Mouse (Mus musculus) lung, postnatal 36 days (tissue): ENCODE results near the gene Tas2r116.

Experiments used
- DNase-seq: peaks from one replicate; pipeline ENCODE4 v3.0.0; 2022; ENCODE audit warnings: mixed read lengths

Tas2r116 gene

DNA sequence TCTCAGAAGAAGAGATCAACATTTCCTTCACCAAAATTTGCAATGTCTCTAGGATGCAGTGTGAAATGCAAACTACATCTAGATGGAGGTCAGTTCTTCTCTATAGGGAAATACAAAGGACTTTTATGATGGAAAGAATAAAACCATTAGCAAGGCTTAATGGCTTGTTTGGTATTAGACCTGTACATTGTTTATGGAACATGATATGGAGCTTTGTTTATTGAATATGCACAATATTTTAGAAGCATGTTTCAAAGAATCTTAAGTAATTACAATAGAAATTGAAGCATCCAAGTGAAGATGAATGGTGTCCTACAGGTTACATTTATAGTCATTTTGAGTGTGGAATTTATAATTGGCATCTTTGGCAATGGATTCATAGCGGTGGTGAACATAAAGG, at the start of gene Tas2r116:
Gene Tas2r116 (plus strand): TSS at position 301 of the 400 bp plus-strand sequence.
- DNase-seq = no peak

DNA sequence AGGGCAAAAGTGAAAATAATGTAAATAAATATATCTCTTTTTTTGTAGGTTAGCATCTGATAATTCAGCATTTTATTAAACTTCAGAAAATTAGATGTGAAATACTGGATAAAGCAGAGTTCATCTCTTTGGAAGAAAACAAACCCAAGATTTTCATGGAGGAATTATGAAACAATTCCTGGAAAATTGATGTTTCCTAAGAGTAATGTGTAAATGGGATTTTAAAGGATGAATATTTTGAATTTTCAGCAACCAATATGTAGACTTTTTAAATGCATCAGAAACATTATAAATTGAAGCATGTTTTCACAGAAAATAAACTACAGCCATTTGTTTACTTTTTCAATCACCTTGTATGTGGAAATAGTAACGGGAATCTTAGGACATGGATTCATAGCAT, 8.4 kb upstream of the Tas2r116 start, which contains the start of gene Tas2r123:
Gene Tas2r123 (plus strand): TSS at position 301 of the 400 bp plus-strand sequence.
- no peak for DNase-seq

DNA sequence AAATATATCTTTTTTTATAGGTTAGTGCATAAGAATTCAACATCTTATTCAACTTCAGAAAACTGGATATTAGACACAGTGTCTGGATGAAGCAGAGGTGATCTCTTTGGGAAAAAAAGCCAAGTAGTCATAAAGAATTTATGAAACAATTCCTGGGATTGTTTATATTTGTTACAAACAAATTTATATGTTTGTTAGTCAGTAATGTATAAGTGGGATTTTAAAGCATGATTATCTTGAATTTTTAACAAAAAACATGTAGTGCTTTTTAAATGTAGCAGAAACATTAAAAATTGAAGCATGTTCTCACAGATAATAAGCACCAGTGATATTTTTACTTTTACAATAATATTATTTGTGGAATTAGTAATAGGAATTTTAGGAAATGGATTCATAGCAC, 12.5 kb downstream of the Tas2r116 start, which contains the start of gene Tas2r110:
Gene Tas2r110 (plus strand): TSS at position 301 of the 400 bp plus-strand sequence.
- no peak for DNase-seq

DNA sequence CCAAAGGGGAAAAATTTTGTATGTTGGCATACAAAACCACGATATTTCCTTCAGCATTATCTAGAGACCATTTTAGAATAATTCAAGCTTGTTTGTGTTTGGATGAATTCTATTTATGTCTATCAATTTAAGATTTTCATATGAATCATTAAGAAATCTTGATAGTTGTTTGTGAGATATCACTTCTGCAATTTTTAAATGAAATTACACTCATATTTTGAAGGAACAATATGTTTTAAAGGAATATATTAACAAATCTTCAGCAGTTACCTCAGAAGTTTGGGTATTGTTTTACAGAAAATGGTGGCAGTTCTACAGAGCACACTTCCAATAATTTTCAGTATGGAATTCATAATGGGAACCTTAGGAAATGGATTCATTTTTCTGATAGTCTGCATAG, 37.5 kb downstream of the Tas2r116 start, which contains the start of gene Tas2r113:
Gene Tas2r113 (plus strand): TSS at position 301 of the 400 bp plus-strand sequence.
- DNase-seq = no peak
